Mouse (Mus musculus): ENCODE data around the gene Nol10.

DNA sequence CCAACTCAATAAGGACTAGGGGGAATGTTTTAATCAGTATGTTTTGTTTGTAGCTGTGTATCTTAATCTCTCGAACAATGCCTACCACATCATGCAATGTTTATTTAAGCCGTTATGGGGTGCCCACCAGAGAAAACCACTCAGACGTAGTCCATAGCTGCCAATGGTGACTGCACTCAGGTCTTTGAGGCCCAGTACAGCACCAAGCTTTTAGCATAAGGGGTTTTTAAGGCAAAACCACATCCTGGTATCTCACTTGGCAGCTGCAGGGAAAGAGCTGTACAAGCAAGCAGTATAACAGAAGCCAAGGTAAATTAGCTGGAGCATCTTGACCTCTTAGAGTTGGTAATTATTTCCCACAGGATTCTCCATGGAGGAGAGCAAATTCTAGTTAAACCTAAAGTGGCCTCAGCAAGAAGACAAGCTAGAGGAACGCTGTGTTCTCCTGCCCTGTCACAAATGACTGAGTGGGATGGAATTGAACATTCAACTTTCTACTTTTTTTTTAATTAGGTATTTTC is 83.6 kb downstream of the Nol10 start:
- TF ChIP-seq CTCF (IDR thresholded peaks at IDR 0.05; ENCODE audit: low read depth): no peak
- no peak for TF ChIP-seq EP300 (IDR thresholded peaks at IDR 0.05; ENCODE audit: low read depth)

All from heart, postnatal 0 days (tissue).